Mouse (Mus musculus) heart, embryonic 11.5 days (tissue): ENCODE measurements around the gene Snrnp70. TPM values are rescaled to one million over a fixed set of nuclear protein-coding genes. Genes with fewer than 3 reads are reported as not detected.
A peak's percentile ranks its signal among the peaks of the same experiment; 100 is the strongest.

Experiments used
- ATAC-seq: fragments of 200-750 bp; cut with Nextera tagmentation; replicated peaks from 2 replicates; pipeline ENCODE4 v1.8.0; 2017; ENCODE audit warnings: moderate library complexity; ENCODE audit not compliant: insufficient number of reproducible peaks, low FRiP score, low TSS enrichment
- H3K27ac ChIP-seq: fragments of 300-500 bp; sonication (generic); 2 replicates; pipeline ENCODE4 v1.5.1; 2014; ENCODE audit warnings: mild to moderate bottlenecking, low read depth, low read length
- H3K27me3 ChIP-seq: fragments of 300-500 bp; sonication (generic); 2 replicates; pipeline ENCODE4 v1.6.1; 2014; ENCODE audit warnings: mild to moderate bottlenecking, low read length, mixed read lengths; ENCODE audit not compliant: control insufficient read depth, insufficient read depth
- H3K36me3 ChIP-seq: fragments of 300-500 bp; sonication (generic); 2 replicates; pipeline ENCODE4 v1.6.1; 2014; ENCODE audit warnings: mild to moderate bottlenecking, low read length, moderate library complexity, mixed read lengths; ENCODE audit not compliant: control insufficient read depth, insufficient read depth
- H3K4me1 ChIP-seq: fragments of 300-500 bp; sonication (generic); 2 replicates; pipeline ENCODE4 v1.6.1; 2014; ENCODE audit warnings: low read length; ENCODE audit not compliant: control insufficient read depth, insufficient read depth
- H3K4me2 ChIP-seq: fragments of 300-500 bp; sonication (generic); 2 replicates; pipeline ENCODE4 v1.6.1; 2014; ENCODE audit warnings: mild to moderate bottlenecking, moderate library complexity
- H3K4me3 ChIP-seq: fragments of 300-500 bp; sonication (generic); 2 replicates; pipeline ENCODE4 v1.5.1; 2014; ENCODE audit warnings: low read depth, low read length
- H3K9ac ChIP-seq: fragments of 300-500 bp; sonication (generic); 2 replicates; pipeline ENCODE4 v1.6.1; 2014; ENCODE audit warnings: mild to moderate bottlenecking, low read depth, low read length, moderate library complexity
- H3K9me3 ChIP-seq: fragments of 300-500 bp; sonication (generic); replicated peaks from 2 replicates; pipeline ENCODE4 v1.6.1; 2016; ENCODE audit warnings: low read length; ENCODE audit not compliant: control insufficient read depth
- WGBS: fragments of 180-500 bp; shearing (Covaris S2); extraction: QIAGEN DNeasy Blood & Tissue Kit; methylation state at CpG from one replicate; pipeline ENCODE4 v1.1.7; 2014; ENCODE audit not compliant: insufficient replicate concordance; 5-methylcytosine and 5-hydroxymethylcytosine counted together
- polyA plus RNA-seq: library from polyadenylated mRNA; unstranded; fragments of >200 nt; fragmentation: Nextera tagmentation; extraction: Ambion mirVana; gene quantifications from 2 replicates; pipeline ENCODE4 v1.2.1, GENCODE M21; 2014

Snrnp70 gene
- polyA plus RNA-seq, 1 experiment from 2014 or later, result 72.0 TPM

- H3K36me3 ChIP-seq, result no peaks in the 10 kb centered on the region
- H3K4me1 ChIP-seq, result peaks cover 42% of the 10 kb centered on the region
- peak overlapping the region; percentile 78 for H3K9ac ChIP-seq
- ATAC-seq, result peak; percentile 69
- peak overlapping the region; percentile 54 for H3K4me3 ChIP-seq
- peak overlapping the region; percentile 98 for H3K4me2 ChIP-seq
- no peaks in the 10 kb centered on the region for H3K9me3 ChIP-seq
- WGBS, result under 1% methylated on average over 37 of the region's 39 CpGs
- H3K27me3 ChIP-seq, result no peaks in the 10 kb centered on the region
- H3K27ac ChIP-seq, result 0 out of 2 replicates have a peak overlapping the region, but pooled peaks have one; percentile 37
Observed at GRCm38 (mm10) chr7:45339410-45340065, 56.0 kb downstream of the Snrnp70 start.

GRCm38 (mm10) chr7:45338161-45338911 lies 57.2 kb downstream of the Snrnp70 start:
- H3K9me3 ChIP-seq, result no peaks in the 10 kb centered on the region
- H3K9ac ChIP-seq, result peak overlapping the region; percentile 40; the same call in 1 of the 2 replicates
- H3K4me1 ChIP-seq, result peaks cover 48% of the 10 kb centered on the region
- no peak for ATAC-seq
- H3K27ac ChIP-seq, result 0 out of 2 replicates have a peak overlapping the region, but pooled peaks have one; percentile 22
- H3K27me3 ChIP-seq, result no peaks in the 10 kb centered on the region
- H3K4me3 ChIP-seq, result peak overlapping the region; percentile 54
- H3K4me2 ChIP-seq, result peak overlapping the region; percentile 98
- H3K36me3 ChIP-seq, result no peaks in the 10 kb centered on the region
- WGBS, result 4% methylated on average over 14 of the region's 14 CpGs

- 0 out of 2 replicates have a peak overlapping the region, but pooled peaks have one; percentile 11 for H3K9ac ChIP-seq
- H3K4me1 ChIP-seq, result peaks cover 54% of the 10 kb centered on the region
- H3K27ac ChIP-seq, result no peak overlapping the region
- H3K4me3 ChIP-seq, result peak overlapping the region; percentile 54
- H3K36me3 ChIP-seq, result no peaks in the 10 kb centered on the region
- H3K9me3 ChIP-seq, result no peaks in the 10 kb centered on the region
- H3K4me2 ChIP-seq, result peak overlapping the region; percentile 98
- H3K27me3 ChIP-seq, result no peaks in the 10 kb centered on the region
- no peak for ATAC-seq
- 12% methylated on average over 4 of the region's 4 CpGs for WGBS
Observed at GRCm38 (mm10) chr7:45337469-45337868, 58.1 kb downstream of the Snrnp70 start.

GRCm38 (mm10) chr7:45336319-45336718 lies 59.2 kb downstream of the Snrnp70 start:
- H3K4me1 ChIP-seq, result peaks cover 60% of the 10 kb centered on the region
- no peak for ATAC-seq
- 83% methylated on average over 4 of the region's 4 CpGs for WGBS

GRCm38 (mm10) chr7:45335056-45335455 lies 60.5 kb downstream of the Snrnp70 start, which contains the start of gene Hrc:
Gene Hrc (plus strand): TSS chr7:45335290.
- Histone ChIP-seq H3K27ac (peak within 1 kb of the TSS; percentile 89), H3K27me3 (no peaks in the 10 kb centered on the region), H3K36me3 (no peaks in the 10 kb centered on the region), H3K4me1 (peaks cover 55% of the 10 kb centered on the region), H3K4me2 (peak within 1 kb of the TSS; percentile 83), H3K9me3 (no peaks in the 10 kb centered on the region), H3K9ac (peak within 1 kb of the TSS; percentile 78), H3K4me3 (peak within 1 kb of the TSS; percentile 64)
- 19% methylated on average over 5 of the region's 5 CpGs for WGBS
- no peak; the same call in 1 of the 2 replicates for ATAC-seq

More at GRCm38 (mm10) chr7:45336319-45336718, 59.2 kb downstream of the Snrnp70 start:
- Histone ChIP-seq H3K27me3 (no peaks in the 10 kb centered on the region), H3K9me3 (no peaks in the 10 kb centered on the region), H3K4me3 (no peak overlapping the region), H3K27ac (no peak overlapping the region), H3K36me3 (no peaks in the 10 kb centered on the region), H3K9ac (no peak overlapping the region), H3K4me2 (no peak overlapping the region)

- Histone ChIP-seq H3K9me3 (no peaks in the 10 kb centered on the region), H3K4me1 (peaks cover 51% of the 10 kb centered on the region), H3K9ac (no peak overlapping the region), H3K4me3 (peak overlapping the region; percentile 64; the same call in 1 of the 2 replicates), H3K4me2 (peak overlapping the region; percentile 83), H3K27me3 (no peaks in the 10 kb centered on the region), H3K27ac (peak overlapping the region; percentile 89), H3K36me3 (no peaks in the 10 kb centered on the region)
- ATAC-seq, result no peak
- WGBS, result 16% methylated on average over 3 of the region's 3 CpGs
Observed at GRCm38 (mm10) chr7:45334605-45335004, 60.9 kb downstream of the Snrnp70 start.

- peak within 1 kb of the TSS; percentile 64 for H3K4me3 ChIP-seq
- peaks cover 40% of the 10 kb centered on the region for H3K4me1 ChIP-seq
- H3K9ac ChIP-seq, result peak within 1 kb of the TSS; percentile 78
- peak; percentile 46 for ATAC-seq
- peak within 1 kb of the TSS; percentile 83 for H3K4me2 ChIP-seq
- under 1% methylated on average over 34 of the region's 38 CpGs for WGBS
- peak within 1 kb of the TSS; percentile 89 for H3K27ac ChIP-seq
- H3K27me3 ChIP-seq, result no peaks in the 10 kb centered on the region
- no peaks in the 10 kb centered on the region for H3K9me3 ChIP-seq
- no peaks in the 10 kb centered on the region for H3K36me3 ChIP-seq
Observed at GRCm38 (mm10) chr7:45333431-45333982, 62.0 kb downstream of the Snrnp70 start, which contains the start of gene Trpm4. Gene Trpm4 (minus strand): TSS chr7:45333780.

GRCm38 (mm10) chr7:45332685-45333425 lies 62.7 kb downstream of the Snrnp70 start:
- Histone ChIP-seq H3K36me3 (no peaks in the 10 kb centered on the region), H3K27me3 (no peaks in the 10 kb centered on the region), H3K9me3 (no peaks in the 10 kb centered on the region), H3K4me2 (peak overlapping the region; percentile 83), H3K4me3 (peak overlapping the region; percentile 64), H3K27ac (peak overlapping the region; percentile 89), H3K4me1 (peaks cover 38% of the 10 kb centered on the region), H3K9ac (peak overlapping the region; percentile 78)
- ATAC-seq, result peak; percentile 64
- 4% methylated on average over 22 of the region's 22 CpGs for WGBS
